Mouse (Mus musculus): Measurements from ENCODE around the gene Fam126b. TPM values are rescaled to one million over a fixed set of nuclear protein-coding genes. Genes with fewer than 3 reads are reported as not detected.
"Not testable (repeated sequence)": the region's sequence is repeated elsewhere in the genome, so short reads cannot be mapped to it uniquely, and the experiment has no call there.

The Fam126b gene
- total RNA-seq (2021) = 10 to 100 TPM; 24.3 to 27.7 TPM
- long read RNA-seq, experiment 1, partial matches to known transcripts = 0 of 3 reads
- long read RNA-seq, experiment 1, other reads (novel, unspliced or antisense) = 3 of 3 reads
- long read RNA-seq, experiment 2, partial matches to known transcripts = 1 of 2 reads
- long read RNA-seq, experiment 2, other reads (novel, unspliced or antisense) = 1 of 2 reads

DNA sequence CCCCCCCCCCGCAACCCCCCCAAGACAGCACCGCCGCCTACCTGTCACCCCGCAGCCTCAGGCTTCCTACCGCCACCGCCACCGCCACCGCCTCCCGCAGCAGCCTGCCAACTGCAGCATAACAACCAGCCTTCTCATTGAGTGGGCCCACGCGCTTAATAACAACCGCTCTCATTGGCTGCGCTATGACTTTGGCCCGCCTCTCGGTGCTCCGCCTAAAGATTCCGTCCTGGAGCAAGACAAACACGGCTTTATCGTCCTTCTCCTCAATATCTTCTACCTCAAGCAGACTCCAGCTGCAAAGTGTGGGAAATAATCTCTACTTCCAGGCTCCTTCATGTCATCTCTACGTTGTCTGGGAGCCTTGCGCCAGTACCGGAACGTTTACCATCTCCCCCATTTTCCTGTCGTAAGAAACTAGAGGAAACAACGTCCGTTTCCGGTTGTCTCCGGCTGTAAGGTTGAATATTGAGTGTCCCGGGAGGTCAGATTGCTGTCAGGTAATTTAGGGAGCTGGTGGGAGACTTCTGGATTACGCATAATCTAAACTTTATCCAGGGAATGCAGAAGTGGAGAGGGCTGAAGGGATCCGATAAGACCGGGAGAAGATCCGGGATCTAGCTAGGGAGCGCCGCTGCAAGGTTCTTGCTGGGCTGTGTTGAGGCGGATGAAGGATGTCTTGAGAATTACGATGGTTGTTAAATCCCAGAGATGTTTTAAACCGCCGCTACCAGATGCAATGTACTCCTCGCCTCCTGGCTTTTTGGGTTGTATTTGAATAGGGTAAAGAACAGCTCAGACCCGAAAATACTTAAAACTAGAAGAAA, at the start of gene Fam126b, which contains the start of gene Ndufb3:
Gene Fam126b, minus strand, starts transcription at position 153 of the 827 bp plus-strand sequence.
Gene Ndufb3, plus strand, starts transcription at position 214 of the 827 bp plus-strand sequence.
- peak; percentile 70 to 76 for DNase-seq (ENCODE audit: low spot score in 2 of 2)

DNA sequence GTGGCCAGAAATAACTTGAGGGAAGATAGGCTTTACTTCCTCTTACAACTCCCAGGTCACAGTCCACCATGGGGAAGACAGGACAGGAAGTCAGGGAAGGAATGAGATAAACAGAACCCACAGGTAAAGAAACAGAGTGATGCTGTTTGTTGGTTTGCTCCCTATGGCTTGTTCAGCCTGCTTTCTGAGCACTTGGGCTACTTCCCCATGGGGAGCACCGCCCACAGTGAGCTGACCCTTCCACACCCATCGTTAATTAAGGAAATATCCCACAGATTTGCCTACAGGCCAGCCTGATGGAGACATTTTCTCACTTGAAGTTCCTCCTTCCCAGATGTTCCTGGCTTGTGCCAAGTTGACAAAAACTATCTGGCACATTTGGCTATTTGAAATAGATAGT, 42.7 kb upstream of the Fam126b start:
- not testable (repeated sequence) for DNase-seq (ENCODE audit: low spot score in 2 of 2)

DNA sequence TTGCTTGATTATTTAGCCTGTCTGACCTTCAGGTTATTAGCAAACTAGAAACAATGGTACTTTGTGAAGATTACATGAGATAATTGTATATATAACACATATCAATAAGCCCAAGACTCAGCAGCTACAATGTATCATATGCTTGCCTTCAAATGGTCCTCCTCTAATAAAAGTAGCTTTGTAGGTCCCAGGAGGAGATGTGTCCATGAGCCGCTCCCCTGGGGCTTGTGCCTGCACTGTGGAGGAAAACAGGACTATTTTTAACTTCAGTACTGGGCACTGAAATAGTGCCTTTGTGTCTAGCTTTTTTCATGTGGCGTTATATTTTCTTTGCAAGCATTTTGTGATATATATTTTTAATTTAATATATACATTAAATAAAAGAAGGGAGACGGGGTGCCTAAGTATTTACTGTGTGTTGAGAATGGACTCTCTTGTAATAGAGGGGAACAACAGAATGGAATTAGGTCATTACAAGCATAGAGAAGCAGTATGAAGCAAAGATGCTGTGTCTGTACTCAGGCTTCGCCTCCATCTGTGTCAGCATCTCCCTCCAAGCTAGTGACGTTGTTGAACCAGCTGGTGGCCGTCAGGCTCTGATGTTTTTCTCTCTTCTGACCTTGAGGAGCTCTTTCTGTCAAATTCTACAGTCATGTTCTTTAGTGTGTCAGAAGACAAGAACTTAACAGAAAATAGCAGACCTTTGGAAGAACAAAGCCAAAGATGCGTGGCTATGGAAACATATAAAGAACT, 36.0 kb upstream of the Fam126b start:
- DNase-seq (ENCODE audit: low spot score in 2 of 2) = no peak

DNA sequence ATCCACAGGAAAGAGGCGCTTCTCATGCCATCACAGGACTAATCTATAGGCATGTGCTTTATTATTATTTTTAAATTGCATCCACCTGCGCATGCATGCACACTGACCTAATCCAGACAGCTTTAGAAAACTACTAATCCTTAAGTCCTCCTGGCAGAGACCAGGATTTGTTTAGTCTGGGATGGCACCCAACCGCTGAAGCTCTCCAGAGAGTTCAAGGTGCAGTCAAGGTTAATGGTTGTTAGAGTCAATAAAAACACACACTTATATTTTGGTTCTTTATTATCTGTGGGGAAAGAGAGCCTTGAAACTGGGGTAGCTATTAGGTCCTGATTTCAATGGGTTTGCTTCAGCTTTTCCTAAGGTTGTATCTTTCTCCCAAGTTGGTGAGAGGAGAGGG, 35.1 kb upstream of the Fam126b start:
- no peak for DNase-seq (ENCODE audit: low spot score in 2 of 2)

DNA sequence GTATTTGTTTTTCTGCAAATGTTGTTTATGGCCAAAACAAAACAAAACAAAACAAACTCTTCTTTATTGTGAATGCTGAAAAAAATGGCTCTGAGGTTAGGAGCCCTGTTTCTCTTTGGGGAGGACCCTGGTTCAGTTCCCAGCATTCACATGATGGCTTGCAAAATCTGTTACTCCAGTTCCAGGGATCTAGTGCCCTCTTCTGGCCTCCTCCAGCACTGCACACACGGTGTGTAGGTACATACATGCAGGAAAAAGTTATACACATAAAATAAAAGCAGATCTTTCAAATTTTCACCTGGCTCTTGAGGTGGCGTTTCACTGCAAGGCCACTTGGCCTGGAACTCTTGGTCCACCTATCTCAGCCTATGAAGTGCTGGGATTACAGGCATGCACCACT, 32.6 kb upstream of the Fam126b start:
- DNase-seq (ENCODE audit: low spot score in 2 of 2) = no peak

DNA sequence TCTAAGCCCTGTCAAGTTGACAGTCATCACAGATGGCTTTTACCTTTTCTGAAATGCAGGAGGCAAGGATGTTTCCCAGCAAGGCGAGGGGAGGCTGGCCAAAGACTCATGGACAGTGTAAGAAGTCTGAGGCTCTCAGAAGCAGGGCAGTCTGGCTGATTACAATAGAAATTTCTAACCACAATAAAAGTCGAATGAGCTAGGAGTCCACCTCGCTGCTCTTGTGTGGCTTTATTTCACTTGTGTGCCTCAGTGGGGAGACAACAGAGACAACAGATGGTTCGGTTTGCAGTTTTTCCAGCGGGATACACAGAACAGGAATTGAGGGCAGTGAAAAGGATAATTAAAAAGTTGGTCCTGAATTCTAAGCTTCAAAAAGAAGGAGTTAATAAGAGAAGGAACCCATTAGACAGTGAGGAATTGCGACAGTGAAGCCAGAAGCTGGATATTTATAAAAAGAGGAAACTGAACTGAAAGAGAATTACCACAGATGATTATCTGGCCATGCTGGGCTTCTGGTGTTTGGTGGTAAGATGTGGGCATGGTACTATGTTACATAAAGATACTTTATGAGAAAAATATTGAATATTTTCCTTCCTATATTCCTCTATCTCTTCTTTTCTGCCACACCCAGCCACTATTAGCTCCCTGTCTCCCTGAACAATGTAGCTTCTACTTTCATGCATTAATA, 32.0 kb upstream of the Fam126b start:
- no peak for DNase-seq (ENCODE audit: low spot score in 2 of 2)

DNA sequence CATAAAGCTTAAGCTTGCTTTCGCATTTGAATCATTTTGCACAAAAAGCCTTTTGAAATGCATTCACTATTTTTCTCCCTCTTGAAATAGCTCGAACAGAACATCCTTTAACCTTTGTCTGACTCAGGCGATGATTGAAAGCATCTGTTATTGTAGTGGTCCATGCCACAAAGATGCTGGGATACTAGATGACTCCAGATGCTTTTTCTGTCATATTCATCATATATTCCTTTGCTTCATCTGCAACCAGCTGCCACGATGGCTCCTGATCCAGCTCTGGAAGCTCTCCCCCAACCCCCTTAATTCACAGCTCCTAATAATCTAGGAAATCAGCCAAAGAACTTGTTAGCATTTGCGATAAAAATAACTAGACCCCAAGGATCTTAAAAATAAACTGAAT, 31.0 kb upstream of the Fam126b start:
- DNase-seq (ENCODE audit: low spot score in 2 of 2) = no peak

DNA sequence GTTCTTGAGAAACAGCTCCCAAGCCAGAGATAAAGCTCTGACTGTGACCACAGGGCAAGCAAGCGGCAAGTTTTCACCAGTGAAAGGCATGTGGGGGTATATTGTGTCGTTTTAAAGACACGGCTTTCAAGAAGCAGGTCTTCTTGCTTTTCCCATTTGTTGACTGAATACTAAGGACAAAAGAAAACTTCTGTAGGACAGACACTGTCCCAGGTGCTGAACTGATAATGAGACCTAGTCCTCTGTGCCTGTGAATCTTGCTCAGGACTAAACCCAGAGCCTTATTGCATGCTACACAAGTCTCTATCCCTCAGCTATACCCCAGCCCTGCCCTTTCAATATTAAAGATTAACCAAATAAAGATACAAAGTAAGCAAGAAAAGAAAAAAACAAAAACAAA, 30.1 kb upstream of the Fam126b start:
- DNase-seq (ENCODE audit: low spot score in 2 of 2) = no peak

DNA sequence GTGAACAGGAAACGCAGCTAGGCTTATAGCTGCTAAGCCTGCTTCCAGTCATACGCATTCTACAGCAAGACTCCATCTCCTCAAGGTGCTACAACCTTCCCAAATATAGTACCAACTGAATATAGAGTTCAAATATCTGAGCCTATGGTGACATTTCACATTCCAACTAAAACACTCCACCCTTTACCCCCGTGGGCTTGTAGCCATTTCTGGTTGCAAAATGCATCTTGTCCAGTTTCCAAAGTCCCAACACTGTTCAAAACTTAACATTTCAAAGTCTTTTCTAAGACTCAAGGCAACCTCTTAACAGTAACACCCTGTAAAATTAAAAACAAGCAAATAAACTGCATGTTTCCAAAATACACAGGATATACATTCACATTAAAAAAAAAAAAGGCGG, 29.0 kb upstream of the Fam126b start:
- DNase-seq (ENCODE audit: low spot score in 2 of 2) = no peak

DNA sequence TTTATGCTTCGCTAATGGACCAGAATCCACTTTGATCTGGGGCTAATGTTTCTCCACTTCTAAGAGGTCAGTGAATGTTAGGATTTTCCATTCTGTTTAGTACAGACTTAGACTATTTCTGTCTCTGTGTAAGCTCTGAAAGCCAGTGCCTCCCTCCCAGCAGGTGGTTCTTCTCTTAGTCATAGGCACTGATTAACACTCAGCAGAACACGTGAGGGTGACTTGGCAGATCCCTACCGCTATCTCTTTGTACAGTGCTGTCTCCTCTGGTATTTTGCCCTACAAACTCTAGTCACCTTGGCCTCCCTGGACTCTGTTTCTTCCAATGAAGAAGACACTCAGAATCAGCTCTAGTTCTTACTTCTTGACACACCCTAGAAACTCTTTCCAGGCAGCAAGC, 28.3 kb upstream of the Fam126b start:
- DNase-seq (ENCODE audit: low spot score in 2 of 2) = no peak

DNA sequence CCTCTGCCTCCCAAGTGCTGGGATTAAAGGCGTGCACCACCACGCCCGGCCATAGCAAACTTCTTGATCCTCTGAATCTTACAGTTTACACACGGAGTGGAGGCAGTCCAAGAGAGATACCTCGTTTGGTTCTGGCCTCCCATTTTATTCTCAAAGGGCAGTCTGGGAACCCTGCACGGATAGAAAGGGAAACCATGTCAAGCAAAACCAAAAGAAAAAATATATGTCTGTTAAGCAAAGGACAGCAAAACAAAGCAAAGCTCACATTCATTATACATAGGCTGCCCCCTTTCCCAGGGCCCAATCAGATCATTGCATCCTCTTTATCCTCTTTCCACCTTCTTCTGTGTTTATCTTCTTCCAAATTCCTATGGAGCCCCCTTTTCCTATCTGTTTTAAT, 27.7 kb upstream of the Fam126b start:
- DNase-seq (ENCODE audit: low spot score in 2 of 2) = peak; percentile 27 to 38

DNA sequence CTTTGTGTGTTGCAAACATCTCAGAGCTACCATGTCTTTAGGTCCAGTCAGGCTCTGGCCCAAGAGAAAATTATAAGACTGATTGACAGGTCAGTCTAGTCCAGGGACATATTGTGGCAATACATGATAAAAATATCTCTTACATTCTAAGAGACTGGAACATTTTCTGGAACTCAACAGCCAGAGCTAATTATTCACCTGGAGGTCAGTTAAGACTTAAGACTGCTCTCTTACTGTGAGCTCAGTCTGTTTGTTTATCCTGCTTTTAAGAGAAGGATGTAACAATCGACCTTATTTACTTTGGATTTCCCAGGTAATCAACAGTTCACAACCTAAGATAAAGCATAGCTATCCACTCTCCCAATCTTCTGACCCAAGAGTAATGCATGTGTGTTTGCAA, 24.5 kb upstream of the Fam126b start:
- DNase-seq (ENCODE audit: low spot score in 2 of 2) = no peak

DNA sequence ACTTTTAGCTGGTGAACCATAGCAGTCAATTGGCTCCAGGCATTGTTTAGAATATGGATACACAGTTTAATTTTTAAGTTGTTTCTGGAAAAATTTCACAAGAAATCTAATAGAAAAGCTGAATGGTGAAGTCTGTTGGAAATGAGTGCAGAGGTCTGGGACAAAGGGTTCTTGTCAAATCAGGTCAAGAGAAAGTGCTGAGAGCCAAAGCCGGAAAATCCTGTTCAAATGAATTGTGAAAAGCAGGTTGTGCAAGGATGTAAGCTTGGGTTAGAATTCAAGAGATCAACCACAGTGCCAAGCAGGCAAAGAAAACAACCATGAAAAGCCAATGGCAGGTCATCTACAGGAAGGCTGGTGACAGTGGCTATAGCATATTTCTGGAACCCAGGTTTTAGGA, 24.0 kb upstream of the Fam126b start:
- no peak for DNase-seq (ENCODE audit: low spot score in 2 of 2)

DNA sequence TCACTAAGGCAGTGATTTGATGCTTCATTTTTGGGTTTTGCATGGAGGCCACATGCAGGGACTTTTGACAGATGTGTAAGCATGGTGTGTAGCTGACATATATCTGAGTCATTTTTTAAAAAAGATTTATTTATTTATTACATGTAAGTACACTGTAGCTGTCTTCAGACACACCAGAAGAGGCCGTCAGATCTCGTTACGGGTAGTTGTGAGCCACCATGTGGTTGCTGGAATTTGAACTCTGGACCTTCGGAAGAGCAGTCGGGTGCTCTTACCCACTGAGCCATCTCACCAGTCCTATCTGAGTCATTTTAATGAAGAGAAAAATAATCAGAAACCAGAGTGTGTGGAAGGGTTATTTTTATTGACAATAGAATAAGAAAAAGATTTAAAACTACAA, 23.5 kb upstream of the Fam126b start:
- DNase-seq (ENCODE audit: low spot score in 2 of 2) = not testable (repeated sequence)

DNA sequence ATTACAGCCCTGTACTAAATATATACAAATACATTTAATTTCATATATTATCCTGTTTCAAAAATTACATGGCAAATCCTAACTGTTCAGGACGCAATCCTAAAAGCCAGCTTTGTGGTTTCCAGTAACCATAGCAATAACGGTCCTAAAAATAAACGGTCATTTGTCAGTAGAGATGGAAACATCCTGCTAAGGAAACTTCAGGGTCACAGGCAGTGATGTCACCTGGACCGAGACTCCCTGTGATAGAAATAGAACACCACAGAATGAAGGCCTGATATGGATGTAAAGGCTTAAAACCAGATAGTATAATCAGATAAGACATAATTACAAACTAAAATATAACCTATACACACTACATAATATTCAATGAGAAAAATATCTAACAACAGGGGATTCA, 17.6 kb upstream of the Fam126b start:
- no peak for DNase-seq (ENCODE audit: low spot score in 2 of 2)

DNA sequence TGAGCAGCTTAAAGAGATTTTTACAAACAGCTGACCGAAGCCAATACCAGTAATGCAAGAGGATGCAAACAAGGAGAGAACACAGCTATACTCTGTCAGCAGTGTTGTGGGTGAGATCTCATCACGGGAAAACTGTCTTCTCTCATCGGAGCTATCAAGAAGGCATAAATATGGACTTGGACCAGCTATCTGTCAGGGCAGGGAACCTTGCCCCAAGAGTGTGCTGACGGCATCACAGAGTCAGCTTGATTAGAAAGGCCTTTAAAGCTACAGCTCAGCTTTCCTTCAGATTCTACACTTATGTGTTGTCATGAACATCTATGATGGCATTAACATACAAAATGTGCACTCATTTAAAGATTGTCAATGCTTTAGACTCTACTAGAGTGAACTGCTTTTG, 16.6 kb upstream of the Fam126b start:
- DNase-seq (ENCODE audit: low spot score in 2 of 2) = no peak

DNA sequence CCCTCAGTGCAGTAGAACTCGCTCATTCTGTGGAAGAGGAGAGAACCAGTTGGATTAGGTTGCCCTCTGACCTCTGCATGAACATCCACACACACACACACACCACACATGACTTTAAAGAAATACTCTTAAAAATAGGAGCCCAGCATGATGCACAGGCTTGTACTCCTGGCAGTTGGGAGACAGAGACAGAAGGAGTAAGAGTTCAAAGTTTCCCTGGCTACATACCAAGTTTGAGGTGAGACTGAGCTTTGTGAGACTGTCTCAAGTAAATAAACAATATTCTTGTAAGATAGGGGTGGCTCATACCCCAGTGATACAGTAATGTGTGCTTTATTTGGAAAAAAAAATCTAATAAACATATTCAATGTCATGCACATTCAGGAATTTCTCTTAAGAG, 1.4 kb upstream of the Fam126b start:
- DNase-seq (ENCODE audit: low spot score in 2 of 2) = no peak

DNA sequence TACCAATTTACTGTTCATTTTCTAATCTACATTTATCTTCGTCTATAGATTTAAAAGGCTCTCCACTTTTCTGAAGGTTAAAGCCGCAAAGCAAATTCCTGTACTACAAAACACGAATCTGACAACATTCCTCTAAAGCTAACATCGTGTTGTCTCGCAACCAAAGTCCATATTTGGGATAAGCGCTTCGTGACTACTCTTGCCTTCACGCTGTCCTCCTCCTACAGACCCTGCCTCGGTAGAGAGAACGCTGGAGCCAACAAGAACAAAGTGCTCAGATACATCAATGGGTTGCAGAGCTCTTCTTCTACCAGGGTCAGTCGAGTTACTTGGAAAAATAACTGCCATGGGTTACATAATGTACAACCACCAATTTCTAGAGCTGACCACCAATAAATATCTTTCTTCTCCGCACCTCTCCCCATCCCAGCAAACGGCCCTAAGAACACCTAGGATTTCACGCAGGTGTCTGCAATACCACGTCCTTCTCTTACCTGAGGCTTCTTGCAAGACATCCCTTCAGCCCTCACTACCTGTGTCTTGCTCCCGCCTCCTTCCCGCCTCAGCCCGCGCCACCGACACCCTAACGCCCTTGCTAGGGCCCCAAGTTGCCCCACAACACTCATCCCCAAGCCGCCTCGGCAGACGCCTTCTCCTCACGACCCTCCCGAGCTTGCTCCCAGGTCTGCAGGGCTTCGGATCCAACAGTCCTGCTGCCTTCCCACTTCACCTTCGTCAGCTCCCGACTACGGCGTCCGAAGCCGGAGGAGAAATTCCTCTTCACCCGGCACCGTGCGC, 551 bp downstream of the Fam126b start:
- DNase-seq (ENCODE audit: low spot score in 2 of 2) = no peak

DNA sequence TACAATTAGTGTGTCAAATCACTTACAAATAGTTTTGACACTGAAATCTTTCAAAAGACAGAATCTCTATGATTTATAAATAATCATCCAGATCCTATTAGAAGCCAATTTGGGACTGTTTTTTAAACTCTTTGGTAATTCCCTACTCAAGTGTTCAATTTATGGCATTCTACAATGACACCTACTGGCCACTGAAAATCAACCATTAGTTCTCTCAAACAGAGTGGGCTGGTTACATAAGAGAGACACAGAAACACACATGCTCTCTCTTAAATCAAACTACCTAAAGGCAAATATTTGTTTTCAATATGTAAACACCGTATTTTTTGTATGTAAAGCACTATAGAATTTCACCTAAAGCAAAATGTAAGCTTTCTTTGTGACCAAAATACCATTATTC, 1.9 kb downstream of the Fam126b start:
- no peak for DNase-seq (ENCODE audit: low spot score in 2 of 2)

DNA sequence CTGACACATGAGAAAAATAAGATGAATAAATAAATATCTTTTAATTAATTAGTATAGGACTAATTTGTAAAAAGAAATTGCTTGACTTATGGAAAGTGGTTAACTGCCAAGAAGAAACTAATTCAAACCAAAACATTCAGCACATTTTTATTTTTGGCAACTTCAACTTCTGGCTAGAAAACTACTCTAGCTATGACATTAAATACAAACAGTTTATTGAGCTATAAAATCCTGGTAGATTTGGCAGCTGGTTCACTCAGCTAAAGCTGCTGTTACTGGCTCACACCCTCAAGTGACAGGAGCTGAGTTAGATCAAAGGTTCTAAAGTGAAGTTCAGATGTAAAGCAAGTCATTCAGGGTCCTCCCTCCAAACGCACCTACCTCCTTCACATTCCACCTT, 3.5 kb downstream of the Fam126b start:
- DNase-seq (ENCODE audit: low spot score in 2 of 2) = no peak

DNA sequence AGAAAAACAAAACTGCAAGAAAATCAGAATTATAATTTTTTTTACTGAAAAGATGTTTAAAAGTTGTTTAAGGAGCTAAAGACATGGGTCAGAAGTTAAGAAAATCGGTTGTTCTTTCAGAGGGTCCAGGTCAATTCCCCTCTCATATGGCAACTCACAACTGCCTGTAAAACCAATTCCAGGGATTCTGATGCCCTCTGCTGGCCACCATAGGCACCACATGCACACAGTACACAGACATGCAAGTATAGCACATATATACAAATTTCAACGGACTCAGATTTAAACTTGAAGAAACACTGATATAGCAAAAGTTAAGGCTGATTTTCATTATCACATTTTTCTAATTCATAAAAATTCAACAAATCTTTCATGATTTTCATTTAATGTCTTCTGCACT, 6.9 kb downstream of the Fam126b start:
- no peak for DNase-seq (ENCODE audit: low spot score in 2 of 2)
